Mouse (Mus musculus): ENCODE measurements around the gene Grm8.

DNA sequence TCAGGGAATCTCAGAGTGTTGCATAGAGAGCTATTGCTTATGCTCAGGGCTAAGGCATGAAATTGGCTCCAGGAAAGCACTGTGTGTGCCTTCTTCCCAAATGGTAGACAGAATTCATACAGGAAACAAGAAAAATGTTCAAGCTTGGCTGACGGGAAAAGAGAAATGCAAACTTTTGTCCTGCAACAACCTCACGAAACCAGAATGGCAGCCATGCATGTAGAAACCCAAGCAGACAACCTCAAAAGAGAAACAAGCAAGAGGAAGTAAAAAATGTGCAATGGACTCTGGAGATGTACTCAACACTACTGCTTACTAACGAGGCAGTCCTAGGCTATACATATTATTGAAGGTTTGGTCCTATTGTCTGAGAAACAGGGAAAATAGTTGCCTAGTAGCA, 167.9 kb downstream of the Grm8 start:
- TF ChIP-seq CTCF (IDR thresholded peaks at IDR 0.05; ENCODE audit: borderline replicate concordance, control insufficient read depth, extremely low read depth, insufficient read depth, low read length, poor library complexity) (no peak), POLR2A (IDR thresholded peaks at IDR 0.05; ENCODE audit: control insufficient read depth, extremely low read depth, insufficient read depth, low read length, poor library complexity) (no peak)
